Mouse (Mus musculus): ENCODE data around the gene Evl. TPM values are rescaled to one million over a fixed set of nuclear protein-coding genes. Genes with fewer than 3 reads are reported as not detected.
"Not testable (repeated sequence)": the region's sequence is repeated elsewhere in the genome, so short reads cannot be mapped to it uniquely, and the experiment has no call there.

Gene Evl
- polyA plus RNA-seq (2012; fragmentation: generic; extraction: Trizol), result 71.5 TPM

DNA sequence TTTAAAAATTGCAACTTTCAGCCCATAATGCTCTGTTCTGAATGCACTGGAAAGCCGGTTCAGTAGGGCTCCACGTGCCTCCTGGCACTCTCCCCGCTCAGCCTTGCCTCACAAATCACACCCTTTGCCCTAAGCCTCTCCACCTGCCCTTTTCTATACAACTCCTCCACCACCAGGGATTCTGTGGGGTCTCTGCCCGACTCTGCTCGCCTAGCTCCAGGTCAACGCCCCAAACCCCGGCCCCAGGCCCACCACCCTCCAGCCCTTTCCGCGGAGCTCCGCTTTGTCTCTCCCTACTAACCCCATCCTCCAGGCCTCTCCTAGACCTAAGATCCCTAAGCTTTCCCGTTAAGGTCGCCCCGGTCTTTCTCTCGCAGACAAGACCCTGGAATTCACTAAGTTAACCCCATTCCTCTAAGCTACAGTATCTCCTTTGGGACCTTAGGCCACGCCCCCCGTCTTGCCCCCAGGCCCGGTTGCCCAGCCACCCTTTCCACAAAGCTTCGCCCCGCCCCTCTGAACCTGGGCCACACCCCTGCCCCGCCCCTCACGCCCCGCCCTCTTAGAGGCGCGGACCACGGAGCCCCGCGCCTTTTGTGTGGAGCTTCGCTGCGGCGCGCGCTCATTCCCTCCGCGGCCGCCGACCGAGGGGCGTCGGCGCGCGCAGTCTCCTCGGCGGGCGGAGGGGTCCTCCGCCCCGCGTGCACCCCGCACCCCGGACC lies at the start of gene Evl:
Evl (plus strand) TSS at position 601 of the 722 bp plus-strand sequence.
- peak within 1 kb of the TSS; percentile 69 for H3K4me2 ChIP-seq (ENCODE audit: low read depth)
- H3K27me3 ChIP-seq (ENCODE audit: control insufficient read depth, insufficient read depth, insufficient read length), result no peaks in the 10 kb centered on the region
- peak; percentile 74 for TF ChIP-seq POLR2AphosphoS2 (IDR thresholded peaks at IDR 0.05; ENCODE audit: insufficient read length, low read depth)
- no peak for TF ChIP-seq MYOD1 (IDR thresholded peaks at IDR 0.05; ENCODE audit: control insufficient read depth in 1 of 3, insufficient read length in 2 of 3, low read depth in 2 of 3)
- peak; percentile 77 for TF ChIP-seq POLR2A (IDR thresholded peaks at IDR 0.05; ENCODE audit: insufficient read length, low read depth)
- TF ChIP-seq REST (IDR thresholded peaks at IDR 0.05; ENCODE audit: insufficient read depth, insufficient read length), result no peak
- peak; percentile 44 for TF ChIP-seq E2F4 (IDR thresholded peaks at IDR 0.05; ENCODE audit: insufficient read depth)
- peaks cover 32% of the 10 kb centered on the region for H3K79me2 ChIP-seq (ENCODE audit: control insufficient read depth, insufficient read depth)
- peak within 1 kb of the TSS; percentile 57 for H3ac ChIP-seq (ENCODE audit: control insufficient read depth, insufficient read length)
- peak within 1 kb of the TSS; percentile 36 for H3K4me3 ChIP-seq
- no peaks in the 10 kb centered on the region for H3K36me3 ChIP-seq (ENCODE audit: control insufficient read depth, insufficient read depth)

DNA sequence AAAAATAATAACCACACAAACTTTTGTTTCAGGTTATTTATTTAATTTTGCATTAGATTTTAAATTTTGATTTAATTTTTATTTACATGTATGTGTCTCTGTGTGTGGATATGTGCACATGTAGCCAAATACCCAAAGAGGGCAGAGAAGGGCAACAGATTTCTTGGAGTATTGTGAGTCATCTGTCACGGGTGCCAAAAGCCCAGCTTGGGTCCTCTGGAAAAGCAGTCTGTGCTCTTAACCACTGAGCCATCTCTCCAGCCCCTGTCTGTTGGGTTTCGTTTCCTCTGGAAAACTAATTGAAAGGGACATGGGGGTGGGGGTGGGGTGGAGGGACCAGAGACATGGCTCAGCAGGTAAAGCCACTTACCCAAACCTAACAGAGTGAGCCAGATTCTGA lies 48.7 kb upstream of the Evl start:
- TF ChIP-seq USF1 (IDR thresholded peaks at IDR 0.05; ENCODE audit: low read depth) (no peak), MYOD1 (IDR thresholded peaks at IDR 0.05; ENCODE audit: control insufficient read depth in 1 of 3, insufficient read length in 2 of 3, low read depth in 2 of 3) (no peak), MYOG (IDR thresholded peaks at IDR 0.05; ENCODE audit: control insufficient read depth in 1 of 3, insufficient read depth in 1 of 3, insufficient read length in 2 of 3, low read depth in 2 of 3) (no peak), SRF (IDR thresholded peaks at IDR 0.05; ENCODE audit: control insufficient read depth, insufficient read length, low read depth) (no peak), POLR2A (IDR thresholded peaks at IDR 0.05; ENCODE audit: insufficient read length, low read depth) (no peak), TCF3 (IDR thresholded peaks at IDR 0.05; ENCODE audit: insufficient read length, low read depth) (no peak), MAX (IDR thresholded peaks at IDR 0.05; ENCODE audit: low read depth) (no peak), REST (IDR thresholded peaks at IDR 0.05; ENCODE audit: insufficient read depth, insufficient read length) (no peak), TCF12 (IDR thresholded peaks at IDR 0.05; ENCODE audit: insufficient read depth, poor library complexity, severe bottlenecking) (no peak), CEBPB (IDR thresholded peaks at IDR 0.05; ENCODE audit: insufficient read depth, poor library complexity, severe bottlenecking) (no peak), POLR2AphosphoS2 (IDR thresholded peaks at IDR 0.05; ENCODE audit: insufficient read length, low read depth) (no peak)
- no peaks in the 10 kb centered on the region for H3K27me3 ChIP-seq (ENCODE audit: control insufficient read depth, insufficient read depth, insufficient read length)
- H3K4me3 ChIP-seq, result no peak overlapping the region
- no peaks in the 10 kb centered on the region for H3K36me3 ChIP-seq (ENCODE audit: control insufficient read depth, insufficient read depth)
- H3K79me2 ChIP-seq (ENCODE audit: control insufficient read depth, insufficient read depth), result no peaks in the 10 kb centered on the region
- H3K4me2 ChIP-seq (ENCODE audit: low read depth), result no peak overlapping the region
- H3ac ChIP-seq (ENCODE audit: control insufficient read depth, insufficient read length), result no peak overlapping the region

DNA sequence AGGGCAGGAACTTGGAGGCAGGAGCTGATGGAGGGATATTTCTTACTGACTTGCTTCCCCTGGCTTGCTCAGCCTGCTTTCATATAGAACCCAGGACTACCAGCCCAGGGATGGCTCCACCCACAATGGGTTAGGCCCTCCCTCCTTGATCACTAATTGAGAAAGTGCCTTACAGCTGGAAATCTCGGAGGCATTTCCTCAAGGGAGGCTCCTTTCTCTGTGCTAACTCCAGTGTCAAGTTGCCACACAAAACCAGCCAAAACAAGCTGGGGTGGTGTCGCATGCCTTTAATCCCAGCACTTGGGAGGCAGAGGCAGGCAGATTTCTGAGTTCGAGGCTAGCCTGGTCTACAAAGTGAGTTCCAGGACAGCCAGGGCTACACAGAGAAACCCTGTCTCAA lies 47.5 kb upstream of the Evl start:
- not testable (repeated sequence) for H3K36me3 ChIP-seq (ENCODE audit: control insufficient read depth, insufficient read depth)

DNA sequence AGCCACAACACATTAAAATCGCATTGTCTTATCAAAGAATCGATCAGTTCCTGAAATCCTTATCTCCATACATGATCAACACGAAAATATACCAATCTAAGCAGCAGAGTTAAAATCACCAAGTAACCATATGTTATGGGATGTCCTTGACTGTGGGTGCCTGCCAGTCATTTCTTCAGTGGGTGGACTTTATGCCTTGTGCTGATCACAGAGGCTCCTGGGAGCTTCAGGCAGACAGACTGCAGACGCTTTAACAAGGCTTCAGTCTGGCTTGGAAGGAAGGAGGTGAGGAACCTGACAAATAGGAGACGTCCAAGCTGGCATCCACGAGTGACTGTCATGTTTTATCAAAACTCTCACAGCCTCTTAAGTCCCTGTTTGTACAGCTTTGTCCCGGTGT lies 43.9 kb upstream of the Evl start:
- no peaks in the 10 kb centered on the region for H3K36me3 ChIP-seq (ENCODE audit: control insufficient read depth, insufficient read depth)
- TF ChIP-seq MAX (IDR thresholded peaks at IDR 0.05; ENCODE audit: low read depth) (no peak), USF1 (IDR thresholded peaks at IDR 0.05; ENCODE audit: low read depth) (no peak), TCF3 (IDR thresholded peaks at IDR 0.05; ENCODE audit: insufficient read length, low read depth) (no peak), CEBPB (IDR thresholded peaks at IDR 0.05; ENCODE audit: insufficient read depth, poor library complexity, severe bottlenecking) (no peak), MYOG (IDR thresholded peaks at IDR 0.05; ENCODE audit: control insufficient read depth in 1 of 3, insufficient read depth in 1 of 3, insufficient read length in 2 of 3, low read depth in 2 of 3) (no peak), POLR2A (IDR thresholded peaks at IDR 0.05; ENCODE audit: insufficient read length, low read depth) (no peak), TCF12 (IDR thresholded peaks at IDR 0.05; ENCODE audit: insufficient read depth, poor library complexity, severe bottlenecking) (no peak), E2F4 (IDR thresholded peaks at IDR 0.05; ENCODE audit: insufficient read depth) (no peak), SRF (IDR thresholded peaks at IDR 0.05; ENCODE audit: control insufficient read depth, insufficient read length, low read depth) (no peak), POLR2AphosphoS2 (IDR thresholded peaks at IDR 0.05; ENCODE audit: insufficient read length, low read depth) (no peak)
- H3K4me2 ChIP-seq (ENCODE audit: low read depth), result no peak overlapping the region
- no peak overlapping the region for H3K4me3 ChIP-seq
- no peak overlapping the region for H3ac ChIP-seq (ENCODE audit: control insufficient read depth, insufficient read length)
- H3K27me3 ChIP-seq (ENCODE audit: control insufficient read depth, insufficient read depth, insufficient read length), result no peaks in the 10 kb centered on the region
- H3K79me2 ChIP-seq (ENCODE audit: control insufficient read depth, insufficient read depth), result no peaks in the 10 kb centered on the region

More for the DNA sequence above, 47.5 kb upstream of the Evl start:
- H3K79me2 ChIP-seq (ENCODE audit: control insufficient read depth, insufficient read depth); H3ac ChIP-seq (ENCODE audit: control insufficient read depth, insufficient read length); H3K4me2 ChIP-seq (ENCODE audit: low read depth); H3K4me3 ChIP-seq; H3K27me3 ChIP-seq (ENCODE audit: control insufficient read depth, insufficient read depth, insufficient read length): not testable (repeated sequence)

DNA sequence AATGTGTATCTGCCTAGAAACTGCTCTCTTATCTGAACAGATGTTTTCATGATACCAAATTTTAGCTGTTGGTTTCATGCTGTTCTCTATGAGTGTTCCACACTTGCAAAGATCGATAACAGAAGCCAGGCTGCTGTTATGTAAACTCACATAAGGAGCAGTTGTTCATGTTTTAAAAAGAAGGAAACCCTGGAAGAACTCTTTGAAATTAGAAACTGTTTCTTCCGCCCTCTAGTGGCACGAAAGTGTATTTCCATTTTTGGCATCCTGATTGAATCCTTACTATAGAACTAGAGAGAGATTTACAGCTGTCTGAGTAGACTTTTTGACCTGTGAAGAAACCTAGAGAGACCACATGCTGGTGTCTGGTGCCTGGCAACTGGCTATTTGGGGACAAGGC lies 43.5 kb upstream of the Evl start:
- Histone ChIP-seq H3K79me2 (ENCODE audit: control insufficient read depth, insufficient read depth) (no peaks in the 10 kb centered on the region), H3K27me3 (ENCODE audit: control insufficient read depth, insufficient read depth, insufficient read length) (no peaks in the 10 kb centered on the region), H3K4me3 (no peak overlapping the region), H3ac (ENCODE audit: control insufficient read depth, insufficient read length) (no peak overlapping the region), H3K4me2 (ENCODE audit: low read depth) (no peak overlapping the region), H3K36me3 (ENCODE audit: control insufficient read depth, insufficient read depth) (no peaks in the 10 kb centered on the region)
- TF ChIP-seq MYOD1 (IDR thresholded peaks at IDR 0.05; ENCODE audit: control insufficient read depth in 1 of 3, insufficient read length in 2 of 3, low read depth in 2 of 3) (no peak), MYOG (IDR thresholded peaks at IDR 0.05; ENCODE audit: control insufficient read depth in 1 of 3, insufficient read depth in 1 of 3, insufficient read length in 2 of 3, low read depth in 2 of 3) (no peak), USF1 (IDR thresholded peaks at IDR 0.05; ENCODE audit: low read depth) (no peak), SRF (IDR thresholded peaks at IDR 0.05; ENCODE audit: control insufficient read depth, insufficient read length, low read depth) (no peak), POLR2A (IDR thresholded peaks at IDR 0.05; ENCODE audit: insufficient read length, low read depth) (no peak), TCF3 (IDR thresholded peaks at IDR 0.05; ENCODE audit: insufficient read length, low read depth) (no peak), MAX (IDR thresholded peaks at IDR 0.05; ENCODE audit: low read depth) (no peak)
